Mouse (Mus musculus): ENCODE measurements at regions not wholly inside any gene's neighbourhood (a gene's known extent, or its start where the extent isn't known, plus 50 kb on each side); places are given as distances from the start of the nearest gene placed in this dataset.

- no peaks in the 10 kb centered on the region for H3K36me3 ChIP-seq (replicated peaks; ENCODE audit: control insufficient read depth, insufficient read depth)
- 0 out of 2 replicates have a peak, but pooled peaks cover 4% of the 10 kb centered on the region for H3K9me3 ChIP-seq (ENCODE audit: control insufficient read depth, low read length)
- no peak overlapping the region for H3K9ac ChIP-seq
- H3K4me2 ChIP-seq (replicated peaks): no peak overlapping the region
- H3K27me3 ChIP-seq (ENCODE audit: control insufficient read depth, insufficient read depth, low read length): no peaks in the 10 kb centered on the region
- ATAC-seq (ENCODE audit: low FRiP score): no peak
- no peak overlapping the region for H3K27ac ChIP-seq
- 84% methylated on average over 3 of the region's 3 CpGs for WGBS
- H3K4me1 ChIP-seq (replicated peaks; ENCODE audit: control insufficient read depth, insufficient read depth, low read length): no peaks in the 10 kb centered on the region
- no peak for DNase-seq (ENCODE audit: low spot score)
- no peak overlapping the region for H3K4me3 ChIP-seq (replicated peaks; ENCODE audit: low read length)
Measured at GRCm38 (mm10) chr1:125307223-125307622, 128.3 kb downstream of the Actr3 start.

- ATAC-seq (ENCODE audit: low FRiP score) (no peak), DNase-seq (ENCODE audit: low spot score) (no peak)
- Histone ChIP-seq H3K4me1 (replicated peaks; ENCODE audit: control insufficient read depth, insufficient read depth, low read length) (no peaks in the 10 kb centered on the region), H3K4me3 (replicated peaks; ENCODE audit: low read length) (no peak overlapping the region), H3K27ac (no peak overlapping the region), H3K4me2 (replicated peaks) (no peak overlapping the region), H3K27me3 (ENCODE audit: control insufficient read depth, insufficient read depth, low read length) (no peaks in the 10 kb centered on the region), H3K36me3 (replicated peaks; ENCODE audit: control insufficient read depth, insufficient read depth) (no peaks in the 10 kb centered on the region), H3K9me3 (ENCODE audit: control insufficient read depth, low read length) (no peaks in the 10 kb centered on the region), H3K9ac (no peak overlapping the region)
- WGBS: 84% methylated on average over 5 of the region's 5 CpGs
Measured at GRCm38 (mm10) chr1:125298520-125299090, 136.9 kb downstream of the Actr3 start.

GRCm38 (mm10) chr1:125295646-125296045 lies 139.9 kb downstream of the Actr3 start:
- H3K27me3 ChIP-seq (ENCODE audit: control insufficient read depth, insufficient read depth, low read length): no peaks in the 10 kb centered on the region
- no peak for DNase-seq (ENCODE audit: low spot score)
- no peaks in the 10 kb centered on the region for H3K4me1 ChIP-seq (replicated peaks; ENCODE audit: control insufficient read depth, insufficient read depth, low read length)

GRCm38 (mm10) chr1:125290320-125291021 lies 145.1 kb downstream of the Actr3 start:
- Histone ChIP-seq H3K4me2 (replicated peaks) (no peak overlapping the region), H3K9me3 (ENCODE audit: control insufficient read depth, low read length) (no peaks in the 10 kb centered on the region), H3K4me1 (replicated peaks; ENCODE audit: control insufficient read depth, insufficient read depth, low read length) (no peaks in the 10 kb centered on the region), H3K27ac (no peak overlapping the region), H3K27me3 (ENCODE audit: control insufficient read depth, insufficient read depth, low read length) (no peaks in the 10 kb centered on the region), H3K9ac (no peak overlapping the region), H3K4me3 (replicated peaks; ENCODE audit: low read length) (no peak overlapping the region), H3K36me3 (replicated peaks; ENCODE audit: control insufficient read depth, insufficient read depth) (no peaks in the 10 kb centered on the region)
- WGBS: 97% methylated on average over 12 of the region's 12 CpGs
- ATAC-seq (ENCODE audit: low FRiP score) (no peak), DNase-seq (ENCODE audit: low spot score) (no peak)

More at GRCm38 (mm10) chr1:125295646-125296045, 139.9 kb downstream of the Actr3 start:
- Histone ChIP-seq H3K4me3 (replicated peaks; ENCODE audit: low read length) (no peak overlapping the region), H3K36me3 (replicated peaks; ENCODE audit: control insufficient read depth, insufficient read depth) (no peaks in the 10 kb centered on the region), H3K27ac (no peak overlapping the region), H3K4me2 (replicated peaks) (no peak overlapping the region), H3K9me3 (ENCODE audit: control insufficient read depth, low read length) (no peaks in the 10 kb centered on the region), H3K9ac (no peak overlapping the region)
- no peak for ATAC-seq (ENCODE audit: low FRiP score)
- WGBS: 88% methylated on average over 3 of the region's 3 CpGs

GRCm38 (mm10) chr1:125286347-125286746 lies 149.2 kb downstream of the Actr3 start:
- Histone ChIP-seq H3K36me3 (replicated peaks; ENCODE audit: control insufficient read depth, insufficient read depth) (no peaks in the 10 kb centered on the region), H3K27me3 (ENCODE audit: control insufficient read depth, insufficient read depth, low read length) (no peaks in the 10 kb centered on the region), H3K9ac (no peak overlapping the region), H3K4me3 (replicated peaks; ENCODE audit: low read length) (no peak overlapping the region), H3K9me3 (ENCODE audit: control insufficient read depth, low read length) (no peaks in the 10 kb centered on the region), H3K27ac (no peak overlapping the region), H3K4me1 (replicated peaks; ENCODE audit: control insufficient read depth, insufficient read depth, low read length) (no peaks in the 10 kb centered on the region), H3K4me2 (replicated peaks) (no peak overlapping the region)
- ATAC-seq (ENCODE audit: low FRiP score) (no peak), DNase-seq (ENCODE audit: low spot score) (no peak)
- WGBS: 75% methylated on average over 2 of the region's 2 CpGs

- no peaks in the 10 kb centered on the region for H3K9me3 ChIP-seq (ENCODE audit: control insufficient read depth, low read length)
- no peak for DNase-seq (ENCODE audit: low spot score)
- H3K9ac ChIP-seq: no peak overlapping the region
- no peak overlapping the region for H3K4me2 ChIP-seq (replicated peaks)
- H3K4me3 ChIP-seq (replicated peaks; ENCODE audit: low read length): no peak overlapping the region
- no peak overlapping the region for H3K27ac ChIP-seq
- no peak for ATAC-seq (ENCODE audit: low FRiP score)
- WGBS: 83% methylated on average over 2 of the region's 2 CpGs
- H3K4me1 ChIP-seq (replicated peaks; ENCODE audit: control insufficient read depth, insufficient read depth, low read length): no peaks in the 10 kb centered on the region
- H3K27me3 ChIP-seq (ENCODE audit: control insufficient read depth, insufficient read depth, low read length): no peaks in the 10 kb centered on the region
- H3K36me3 ChIP-seq (replicated peaks; ENCODE audit: control insufficient read depth, insufficient read depth): no peaks in the 10 kb centered on the region
Measured at GRCm38 (mm10) chr1:125284693-125285092, 150.8 kb downstream of the Actr3 start.

GRCm38 (mm10) chr1:125273752-125274151 lies 161.8 kb downstream of the Actr3 start:
- DNase-seq (ENCODE audit: low spot score) (no peak), ATAC-seq (ENCODE audit: low FRiP score) (no peak)
- Histone ChIP-seq H3K9me3 (ENCODE audit: control insufficient read depth, low read length) (no peaks in the 10 kb centered on the region), H3K9ac (no peak overlapping the region), H3K27me3 (ENCODE audit: control insufficient read depth, insufficient read depth, low read length) (no peaks in the 10 kb centered on the region), H3K4me2 (replicated peaks) (no peak overlapping the region), H3K27ac (no peak overlapping the region), H3K36me3 (replicated peaks; ENCODE audit: control insufficient read depth, insufficient read depth) (no peaks in the 10 kb centered on the region), H3K4me3 (replicated peaks; ENCODE audit: low read length) (no peak overlapping the region), H3K4me1 (replicated peaks; ENCODE audit: control insufficient read depth, insufficient read depth, low read length) (no peaks in the 10 kb centered on the region)
- WGBS: 67% methylated on average over 2 of the region's 2 CpGs

GRCm38 (mm10) chr1:125263684-125264083 lies 171.8 kb downstream of the Actr3 start:
- H3K4me3 ChIP-seq (replicated peaks; ENCODE audit: low read length): no peak overlapping the region
- H3K36me3 ChIP-seq (replicated peaks; ENCODE audit: control insufficient read depth, insufficient read depth): no peaks in the 10 kb centered on the region
- DNase-seq (ENCODE audit: low spot score): no peak
- H3K27me3 ChIP-seq (ENCODE audit: control insufficient read depth, insufficient read depth, low read length): no peaks in the 10 kb centered on the region
- H3K4me2 ChIP-seq (replicated peaks): no peak overlapping the region
- H3K9ac ChIP-seq: no peak overlapping the region
- no peaks in the 10 kb centered on the region for H3K4me1 ChIP-seq (replicated peaks; ENCODE audit: control insufficient read depth, insufficient read depth, low read length)
- no peak for ATAC-seq (ENCODE audit: low FRiP score)
- H3K9me3 ChIP-seq (ENCODE audit: control insufficient read depth, low read length): no peaks in the 10 kb centered on the region
- 82% methylated on average over 6 of the region's 6 CpGs for WGBS
- H3K27ac ChIP-seq: no peak overlapping the region

- no peak for ATAC-seq (ENCODE audit: low FRiP score)
Measured at GRCm38 (mm10) chr1:125263068-125263467, 172.5 kb downstream of the Actr3 start.

More at GRCm38 (mm10) chr1:125263068-125263467, 172.5 kb downstream of the Actr3 start:
- WGBS: 85% methylated on average over 6 of the region's 6 CpGs
- no peak overlapping the region for H3K4me2 ChIP-seq (replicated peaks)
- H3K9ac ChIP-seq: no peak overlapping the region
- DNase-seq (ENCODE audit: low spot score): no peak
- H3K27me3 ChIP-seq (ENCODE audit: control insufficient read depth, insufficient read depth, low read length): no peaks in the 10 kb centered on the region
- H3K9me3 ChIP-seq (ENCODE audit: control insufficient read depth, low read length): no peaks in the 10 kb centered on the region
- no peak overlapping the region for H3K27ac ChIP-seq
- no peaks in the 10 kb centered on the region for H3K4me1 ChIP-seq (replicated peaks; ENCODE audit: control insufficient read depth, insufficient read depth, low read length)
- no peak overlapping the region for H3K4me3 ChIP-seq (replicated peaks; ENCODE audit: low read length)
- H3K36me3 ChIP-seq (replicated peaks; ENCODE audit: control insufficient read depth, insufficient read depth): no peaks in the 10 kb centered on the region

Measured in hindbrain, embryonic 14.5 days (tissue).